Comparison of ENCODE assay signal across 8 mouse cellular contexts in the genomic region with DNA sequence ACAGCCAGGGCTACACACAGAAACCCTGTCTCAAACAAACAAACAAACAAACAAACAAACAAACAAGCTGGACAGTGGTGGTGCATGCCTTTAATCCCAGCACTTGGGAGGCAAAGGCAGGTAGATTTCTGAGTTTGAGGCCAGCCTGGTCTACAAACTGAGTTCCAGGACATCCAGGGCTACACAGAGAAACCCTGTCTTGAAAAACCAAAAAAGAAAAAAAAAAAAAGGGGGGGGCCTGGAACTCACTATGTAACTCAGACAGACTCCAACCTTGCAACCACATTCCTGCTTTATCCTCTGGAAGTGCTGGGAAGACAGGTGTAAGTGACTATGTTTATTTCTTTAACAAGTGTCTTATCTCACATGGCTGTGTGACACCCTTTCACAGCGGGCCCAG. TPM values are rescaled to one million over a fixed set of nuclear protein-coding genes. Genes with fewer than 3 reads are reported as not detected.
DNase-seq lines count a peak whose midpoint lies in the region; ATAC-seq and TF ChIP-seq lines count a peak whose summit lies in the region.
"Not testable (repeated sequence)": the region's sequence is repeated elsewhere in the genome, so short reads cannot be mapped to it uniquely, and the experiment has no call there.

Gene Bbc3 (plus strand): TSS at position 301 of the 400 bp plus-strand sequence.

- H3K27me3 ChIP-seq in forebrain, embryonic 11.5 days (ENCODE audit: control insufficient read depth, insufficient read depth, low read length); heart, embryonic 14.5 days (ENCODE audit: control insufficient read depth, insufficient read depth, low read length); intestine, postnatal 0 days (replicated peaks; ENCODE audit: control insufficient read depth, insufficient read depth, low read length); midbrain, embryonic 16.5 days (ENCODE audit: control insufficient read depth, insufficient read depth, low read depth, low read length); stomach, postnatal 0 days (ENCODE audit: control insufficient read depth, insufficient read depth, low read length): not testable (repeated sequence)
- H3K27me3 ChIP-seq in liver, embryonic 16.5 days (ENCODE audit: control insufficient read depth, insufficient read depth, low read depth, low read length), result peaks cover 17% of the 10 kb centered on the region

- intact Hi-C loops in left cerebral cortex, postnatal 14 days (cut with DNase I), result not testable (repeated sequence)

- H3K9ac ChIP-seq in forebrain, embryonic 11.5 days (ENCODE audit: low read length), result peak within 1 kb of the TSS; percentile 53
- peak within 1 kb of the TSS; percentile 97 for H3K9ac ChIP-seq in heart, embryonic 14.5 days (ENCODE audit: low read length)
- H3K9ac ChIP-seq in intestine, postnatal 0 days (ENCODE audit: low read depth, low read length), result peak within 1 kb of the TSS; percentile 52
- H3K9ac ChIP-seq in liver, embryonic 16.5 days (ENCODE audit: low read depth, low read length), result peak within 1 kb of the TSS; percentile 97
- H3K9ac ChIP-seq in midbrain, embryonic 16.5 days (ENCODE audit: low read depth, low read length), result peak within 1 kb of the TSS; percentile 81
- peak within 1 kb of the TSS; percentile 70; the same call in 1 of the 2 replicates for H3K9ac ChIP-seq in stomach, postnatal 0 days (ENCODE audit: low read length)

- peak within 1 kb of the TSS; percentile 71 for H3K27ac ChIP-seq in bone marrow, adult 2 months (ENCODE audit: control insufficient read depth, insufficient read depth, low read depth, low read length, poor library complexity)
- H3K27ac ChIP-seq in forebrain, embryonic 11.5 days (ENCODE audit: low read depth, low read length), result peak within 1 kb of the TSS; percentile 25; the same call in 1 of the 2 replicates
- H3K27ac ChIP-seq in heart, embryonic 14.5 days (replicated peaks in 1 of 2; ENCODE audit: control insufficient read depth in 1 of 2, insufficient read depth in 1 of 2, low read depth in 2 of 2, low read length in 2 of 2), result peak within 1 kb of the TSS; percentile 35 to 99
- not testable (repeated sequence) for H3K27ac ChIP-seq in intestine, postnatal 0 days (ENCODE audit: low read depth, low read length)
- peak within 1 kb of the TSS; percentile 98 for H3K27ac ChIP-seq in liver, embryonic 16.5 days (ENCODE audit: low read length)
- H3K27ac ChIP-seq in midbrain, embryonic 16.5 days (ENCODE audit: low read length), result peak within 1 kb of the TSS; percentile 14
- peak within 1 kb of the TSS; percentile 88 for H3K27ac ChIP-seq in stomach, postnatal 0 days (replicated peaks)

- WGBS in bone marrow, adult 2 months, result 20% methylated on average over 1 of the region's 1 CpGs
- WGBS in forebrain, embryonic 11.5 days, result 92% methylated on average over 1 of the region's 1 CpGs
- WGBS in heart, embryonic 14.5 days, result 25% methylated on average over 1 of the region's 1 CpGs
- WGBS in intestine, postnatal 0 days, result 27% methylated on average over 1 of the region's 1 CpGs
- 13% methylated on average over 1 of the region's 1 CpGs for WGBS in liver, embryonic 16.5 days (ENCODE audit: insufficient replicate concordance)
- WGBS in midbrain, embryonic 16.5 days, result 72% methylated on average over 1 of the region's 1 CpGs
- 22% methylated on average over 1 of the region's 1 CpGs for WGBS in stomach, postnatal 0 days

- not testable (repeated sequence) for H3K9me3 ChIP-seq in forebrain, embryonic 11.5 days (ENCODE audit: control insufficient read depth, low read length); heart, embryonic 14.5 days (ENCODE audit: control insufficient read depth, low read length); intestine, postnatal 0 days (ENCODE audit: control insufficient read depth); liver, embryonic 16.5 days (replicated peaks; ENCODE audit: control insufficient read depth, low read length); midbrain, embryonic 16.5 days (replicated peaks; ENCODE audit: control insufficient read depth, low read length, poor library complexity, severe bottlenecking); stomach, postnatal 0 days (ENCODE audit: control insufficient read depth, low read length)

- H3K4me2 ChIP-seq in forebrain, embryonic 11.5 days (ENCODE audit: low read depth, low read length, severe bottlenecking), result peak within 1 kb of the TSS; percentile 99
- H3K4me2 ChIP-seq in heart, embryonic 14.5 days (ENCODE audit: low read length), result peak within 1 kb of the TSS; percentile 98
- H3K4me2 ChIP-seq in intestine, postnatal 0 days (replicated peaks; ENCODE audit: low read depth), result peak within 1 kb of the TSS; percentile 94
- peak within 1 kb of the TSS; percentile 100 for H3K4me2 ChIP-seq in liver, embryonic 16.5 days (ENCODE audit: low read depth, low read length)
- H3K4me2 ChIP-seq in midbrain, embryonic 16.5 days (ENCODE audit: low read length), result peak within 1 kb of the TSS; percentile 97
- H3K4me2 ChIP-seq in stomach, postnatal 0 days (replicated peaks; ENCODE audit: low read depth), result peak within 1 kb of the TSS; percentile 100

- TF ChIP-seq EP300 in stomach, postnatal 0 days (optimal IDR thresholded peaks at IDR 0.05), result not testable (repeated sequence)

- H3K36me3 ChIP-seq in forebrain, embryonic 11.5 days (ENCODE audit: control insufficient read depth, insufficient read depth, low read length); heart, embryonic 14.5 days (ENCODE audit: control insufficient read depth, insufficient read depth, low read length); intestine, postnatal 0 days (ENCODE audit: control insufficient read depth, insufficient read depth); liver, embryonic 16.5 days (ENCODE audit: control insufficient read depth, insufficient read depth); midbrain, embryonic 16.5 days (ENCODE audit: control insufficient read depth, insufficient read depth, low read length); stomach, postnatal 0 days (ENCODE audit: control insufficient read depth, insufficient read depth, low read length): not testable (repeated sequence)

- not testable (repeated sequence) for TF ChIP-seq CTCF in bone marrow, adult 2 months (IDR thresholded peaks at IDR 0.05; ENCODE audit: control insufficient read depth, insufficient read depth, low read length); intestine, postnatal 0 days (IDR thresholded peaks at IDR 0.05; ENCODE audit: low read depth); stomach, postnatal 0 days (IDR thresholded peaks at IDR 0.05; ENCODE audit: low read depth)

- ATAC-seq in forebrain, embryonic 11.5 days (replicated peaks; ENCODE audit: low FRiP score); heart, embryonic 14.5 days (ENCODE audit: insufficient number of reproducible peaks, insufficient read depth, low FRiP score, low read depth); intestine, postnatal 0 days; liver, embryonic 16.5 days (ENCODE audit: low read depth); midbrain, embryonic 16.5 days; stomach, postnatal 0 days (ENCODE audit: low FRiP score, low TSS enrichment): not testable (repeated sequence)

- peak within 1 kb of the TSS; percentile 63 for H3K4me3 ChIP-seq in bone marrow, adult 2 months (replicated peaks; ENCODE audit: control insufficient read depth, low read depth, low read length)
- H3K4me3 ChIP-seq in forebrain, embryonic 11.5 days (ENCODE audit: low read depth, low read length), result peak within 1 kb of the TSS; percentile 67
- peak within 1 kb of the TSS; percentile 90 to 94 for H3K4me3 ChIP-seq in heart, embryonic 14.5 days (ENCODE audit: control insufficient read depth in 1 of 2, insufficient read depth in 1 of 2, low read depth in 1 of 2, low read length in 2 of 2)
- peak within 1 kb of the TSS; percentile 73 for H3K4me3 ChIP-seq in intestine, postnatal 0 days (ENCODE audit: low read depth, low read length)
- peak within 1 kb of the TSS; percentile 98 for H3K4me3 ChIP-seq in liver, embryonic 16.5 days (ENCODE audit: low read depth, low read length)
- peak within 1 kb of the TSS; percentile 78 for H3K4me3 ChIP-seq in midbrain, embryonic 16.5 days (ENCODE audit: low read depth, low read length)
- peak within 1 kb of the TSS; percentile 72 for H3K4me3 ChIP-seq in stomach, postnatal 0 days (ENCODE audit: low read depth, low read length)

- not testable (repeated sequence) for TF ChIP-seq POLR2A in bone marrow, adult 2 months (IDR thresholded peaks at IDR 0.05; ENCODE audit: borderline replicate concordance, control insufficient read depth, low read depth, low read length)

- DNase-seq in forebrain, embryonic 11.5 days (ENCODE audit: low spot score); left cerebral cortex, postnatal 14 days (ENCODE audit: low spot score in 2 of 2); stomach, postnatal 0 days (ENCODE audit: low spot score): not testable (repeated sequence)

- not testable (repeated sequence) for H3K4me1 ChIP-seq in bone marrow, adult 2 months (ENCODE audit: control insufficient read depth, insufficient read depth, low read length); intestine, postnatal 0 days (replicated peaks; ENCODE audit: control insufficient read depth, insufficient read depth, low read length); stomach, postnatal 0 days (replicated peaks; ENCODE audit: control insufficient read depth, insufficient read depth)
- peaks cover 27% of the 10 kb centered on the region for H3K4me1 ChIP-seq in forebrain, embryonic 11.5 days (replicated peaks; ENCODE audit: control insufficient read depth, insufficient read depth, low read length)
- peaks cover 10 to 24% of the 10 kb centered on the region in 2 experiments for H3K4me1 ChIP-seq in heart, embryonic 14.5 days (ENCODE audit: control insufficient read depth in 2 of 2, insufficient read depth in 2 of 2, low read length in 2 of 2)
- H3K4me1 ChIP-seq in liver, embryonic 16.5 days (ENCODE audit: control insufficient read depth, low read depth, low read length), result peaks cover 46% of the 10 kb centered on the region
- peaks cover 27% of the 10 kb centered on the region for H3K4me1 ChIP-seq in midbrain, embryonic 16.5 days (ENCODE audit: control insufficient read depth, insufficient read depth, low read length)

RNA-seq across cellular contexts. Expression of gene Bbc3, which starts in this region (rescaled TPM):
- polyA plus RNA-seq in bone marrow, adult 2 months (2011; ENCODE audit: insufficient read depth, insufficient read length, low replicate concordance, missing spikeins), result 4.4 and 9.2 TPM in 2 replicates
- 8.0 and 11.5 TPM in 2 replicates for polyA plus RNA-seq in forebrain, embryonic 11.5 days (2014; fragmentation: Nextera tagmentation; extraction: Ambion mirVana)
- 3.8 and 5.2 TPM in 2 replicates for polyA plus RNA-seq in heart, embryonic 14.5 days (2014; fragmentation: Nextera tagmentation; extraction: Ambion mirVana)
- polyA plus RNA-seq in intestine, postnatal 0 days (2015; fragmentation: Nextera tagmentation; extraction: Ambion mirVana), result 6.6 and 7.0 TPM in 2 replicates
- total RNA-seq in left cerebral cortex, postnatal 14 days (2021), result 10 to 100 TPM; 22.3 to 23.0 TPM
- 3.0 and 4.1 TPM in 2 replicates for polyA plus RNA-seq in liver, embryonic 16.5 days (2015; fragmentation: Nextera tagmentation; extraction: Ambion mirVana)
- 30.0 and 31.3 TPM in 2 replicates for polyA plus RNA-seq in midbrain, embryonic 16.5 days (2015; fragmentation: Nextera tagmentation; extraction: Ambion mirVana)
- 3.7 and 5.0 TPM in 2 replicates for polyA plus RNA-seq in stomach, postnatal 0 days (2015; fragmentation: Nextera tagmentation; extraction: Ambion mirVana)
